Mouse (Mus musculus): ENCODE data around the gene Hecw2. TPM values are rescaled to one million over a fixed set of nuclear protein-coding genes. Genes with fewer than 3 reads are reported as not detected.

Gene Hecw2
- 0.84 and 1.3 TPM in 2 replicates for polyA plus RNA-seq (2012; rRNA removed)

DNA sequence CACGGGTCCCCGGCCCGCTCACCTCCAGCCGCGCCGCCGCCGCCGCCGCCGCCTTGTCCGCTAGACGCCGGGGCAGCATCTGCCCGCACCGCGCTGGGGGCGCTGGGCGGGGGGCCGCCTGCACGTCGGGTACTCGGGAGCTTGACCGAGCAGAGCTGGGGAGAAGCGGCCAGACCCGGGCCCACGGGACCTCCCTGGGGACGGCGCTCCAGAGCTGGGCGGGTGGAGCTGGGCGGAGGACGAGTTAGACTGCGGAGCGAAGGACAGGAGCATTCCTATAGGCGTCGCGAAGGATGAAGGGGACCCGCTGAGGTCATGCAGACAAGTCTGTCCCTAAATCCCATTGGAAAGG lies at the start of gene Hecw2:
Hecw2 (minus strand) TSS at position 215 of the 352 bp plus-strand sequence.

DNA sequence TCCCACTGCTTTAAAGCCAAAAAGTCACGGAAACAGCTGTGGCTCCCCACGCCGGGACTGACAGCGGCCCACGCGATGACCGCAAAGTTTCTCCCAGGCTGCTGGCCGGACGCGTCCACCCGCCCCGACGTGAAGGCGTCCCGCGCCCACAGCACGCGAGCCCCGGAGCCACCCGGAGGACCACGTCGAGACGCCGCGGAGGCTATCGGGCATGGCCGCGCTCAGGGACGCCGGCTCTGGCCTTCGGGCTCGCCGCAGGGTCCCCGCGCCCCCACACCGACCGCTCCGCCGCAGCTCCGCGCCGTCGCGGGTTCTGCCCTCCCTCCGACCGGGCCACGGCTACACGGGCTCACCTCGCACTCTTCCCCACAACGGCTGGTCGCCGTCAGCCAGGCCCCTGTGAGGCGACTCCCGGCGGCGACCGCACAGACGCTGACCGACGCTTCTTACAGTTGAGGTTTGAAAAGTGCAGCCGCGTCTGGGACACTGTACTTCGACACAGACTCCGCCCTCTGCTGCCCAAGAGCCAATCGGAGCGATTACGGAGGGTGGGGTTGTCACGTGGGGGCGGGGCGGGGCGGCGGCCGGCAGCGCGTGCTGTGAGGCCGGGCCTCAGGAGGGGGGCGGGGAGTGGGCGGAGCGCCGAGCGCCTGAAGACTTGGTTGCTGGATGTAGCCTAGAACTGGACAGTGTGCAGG lies 410.1 kb downstream of the Hecw2 start, which contains the start of gene Stk17b:
Stk17b (minus strand) TSS at position 504 of the 698 bp plus-strand sequence.

Other genes starting within 250 kb of the Hecw2 start
- gene Ccdc150, start 55.5 kb upstream of the Hecw2 start, polyA plus RNA-seq (2012; rRNA removed) = not detected in 2 replicates
- 0.39 and 0.60 TPM in 2 replicates for gene Gtf3c3, start 243.8 kb upstream of the Hecw2 start, polyA plus RNA-seq (2012; rRNA removed)

Data from stomach, adult 2 months (tissue).